Mouse (Mus musculus) cortical plate, adult 2 months (tissue): ENCODE data around the gene Hyal4. TPM values are rescaled to one million over a fixed set of nuclear protein-coding genes. Genes with fewer than 3 reads are reported as not detected.

ENCODE experiments used
- H3K27ac ChIP-seq: fragments of 200-500 bp; 2 replicates; pipeline ENCODE4 v1.5.1; 2012; ENCODE audit warnings: low read length, control low read depth, inconsistent platforms; ENCODE audit not compliant: insufficient read depth
- H3K4me1 ChIP-seq: fragments of 200-500 bp; 2 replicates; pipeline ENCODE4 v1.6.1; 2011; ENCODE audit warnings: low read length; ENCODE audit not compliant: control insufficient read depth, insufficient read depth
- H3K4me3 ChIP-seq: fragments of 200-500 bp; 2 replicates; pipeline ENCODE4 v1.5.1; 2011; ENCODE audit warnings: mild to moderate bottlenecking, low read length, control low read depth; ENCODE audit not compliant: insufficient read depth
- CTCF ChIP-seq: fragments of 200-500 bp; IDR thresholded peaks from 2 replicates; pipeline ENCODE4 v1.5.1; 2011; ENCODE audit warnings: mild to moderate bottlenecking, control low read depth, low read length; ENCODE audit not compliant: insufficient read depth; ENCODE audit errors: extremely low read depth
- POLR2A ChIP-seq: fragments of 200-500 bp; IDR thresholded peaks from 2 replicates; pipeline ENCODE4 v1.6.1; 2011; ENCODE audit warnings: mild to moderate bottlenecking, low read length, control low read depth; ENCODE audit not compliant: insufficient read depth; ENCODE audit errors: extremely low read depth
- polyA plus RNA-seq: library from polyadenylated mRNA; depleted of rRNA; stranded (reverse); fragments of >200 nt; gene quantifications from 2 replicates; pipeline ENCODE4 v1.2.3, GENCODE M21; 2012; rRNA removed

Gene Hyal4
- polyA plus RNA-seq, 1 experiment: not detected

- no peak within 1 kb of the TSS for H3K27ac ChIP-seq
- TF ChIP-seq POLR2A: no peak
- TF ChIP-seq CTCF: no peak
- H3K4me3 ChIP-seq: no peak within 1 kb of the TSS
- no peaks in the 10 kb centered on the region for H3K4me1 ChIP-seq
Observed at GRCm38 (mm10) chr6:24790888-24791287, 42.8 kb downstream of the Hyal4 start, which contains the start of gene Spam1. Gene Spam1 (plus strand): TSS chr6:24791188.

Other genes with a start within 250 kb of the Hyal4 start
- 0.74 and 0.98 TPM in 2 replicates for gene Iqub, start 233.3 kb upstream of the Hyal4 start, polyA plus RNA-seq
- 92.3 and 96.3 TPM in 2 replicates for gene Ndufa5, start 220.3 kb upstream of the Hyal4 start, polyA plus RNA-seq
- 0.04 TPM in 2 replicates for gene Asb15, start 220.2 kb upstream of the Hyal4 start, polyA plus RNA-seq
- gene Lmod2, start 150.6 kb upstream of the Hyal4 start, polyA plus RNA-seq: not detected in 2 replicates
- gene Wasl, start 83.3 kb upstream of the Hyal4 start, polyA plus RNA-seq: 56.4 and 58.5 TPM in 2 replicates
- gene Hyal6, start 15.1 kb upstream of the Hyal4 start, polyA plus RNA-seq: not detected in 2 replicates
- gene Spam1, start 42.9 kb downstream of the Hyal4 start, polyA plus RNA-seq: not detected in 2 replicates
- gene Hyal5, start 109.7 kb downstream of the Hyal4 start, polyA plus RNA-seq: not detected in 2 replicates
- 32.7 and 34.5 TPM in 2 replicates for gene Tmem229a, start 208.0 kb downstream of the Hyal4 start, polyA plus RNA-seq